Mouse (Mus musculus) c-Kit-positive CD71-positive TER-119-positive erythroid progenitor cells, embryonic 14.5 days (primary cell): ENCODE data around the gene Rrp1b.
A peak's percentile ranks its signal among the peaks of the same experiment; 100 is the strongest.
"Not testable (repeated sequence)": the region's sequence is repeated elsewhere in the genome, so short reads cannot be mapped to it uniquely, and the experiment has no call there.

Experiments
- DNase-seq: peaks from one replicate; pipeline ENCODE4 v3.0.0-alpha.2; 2013; ENCODE audit warnings: low spot score

The Rrp1b gene

GRCm38 (mm10) chr17:32091364-32092240 is 55.7 kb downstream of the Rrp1b start:
- peak; percentile 90 for DNase-seq

DNA sequence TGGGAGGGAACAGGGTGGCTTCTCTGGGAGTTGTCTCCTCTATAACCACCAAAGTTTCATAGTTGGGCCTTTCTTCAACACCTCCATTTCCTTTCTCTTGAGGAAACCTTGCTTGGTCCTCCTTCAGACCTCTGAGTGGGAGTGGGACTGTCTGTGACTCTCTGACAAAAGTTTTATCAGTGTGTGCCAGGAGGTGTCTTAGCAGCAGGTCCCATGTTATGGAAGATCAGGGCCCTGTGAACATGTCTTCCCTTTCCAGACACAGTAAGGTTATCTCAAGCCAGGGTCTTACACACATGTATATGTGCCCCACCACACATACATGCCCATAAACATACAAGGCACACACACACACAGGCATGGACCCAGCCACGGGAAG is 56.3 kb downstream of the Rrp1b start:
- DNase-seq, result peak; percentile 75

- DNase-seq, result no peak
These were observed 57.0 kb downstream of the Rrp1b start for GRCm38 (mm10) chr17:32092895-32093294.

- no peak for DNase-seq
These were observed 61.8 kb downstream of the Rrp1b start for GRCm38 (mm10) chr17:32097676-32098075.

GRCm38 (mm10) chr17:32098905-32099304 is 63.0 kb downstream of the Rrp1b start:
- DNase-seq, result not testable (repeated sequence)

DNA sequence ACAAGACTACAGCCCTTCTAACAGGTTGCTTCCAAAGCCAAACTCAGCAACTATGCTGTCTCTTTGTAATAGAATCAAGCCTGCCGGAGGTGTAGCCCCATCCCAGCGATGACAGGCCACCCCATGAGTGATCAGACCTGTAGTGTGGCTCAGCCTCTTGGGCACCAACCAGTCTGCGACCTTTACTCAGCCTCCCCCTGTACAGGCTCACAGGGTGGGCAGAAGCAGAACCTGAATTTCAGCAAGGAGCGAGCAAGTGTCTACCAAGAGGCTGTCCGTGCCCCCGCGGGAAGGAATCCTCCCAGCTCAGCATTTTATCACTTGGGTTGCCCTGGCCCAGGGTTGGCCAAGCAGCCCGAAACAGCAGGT is 63.7 kb downstream of the Rrp1b start:
- DNase-seq, result no peak

DNA sequence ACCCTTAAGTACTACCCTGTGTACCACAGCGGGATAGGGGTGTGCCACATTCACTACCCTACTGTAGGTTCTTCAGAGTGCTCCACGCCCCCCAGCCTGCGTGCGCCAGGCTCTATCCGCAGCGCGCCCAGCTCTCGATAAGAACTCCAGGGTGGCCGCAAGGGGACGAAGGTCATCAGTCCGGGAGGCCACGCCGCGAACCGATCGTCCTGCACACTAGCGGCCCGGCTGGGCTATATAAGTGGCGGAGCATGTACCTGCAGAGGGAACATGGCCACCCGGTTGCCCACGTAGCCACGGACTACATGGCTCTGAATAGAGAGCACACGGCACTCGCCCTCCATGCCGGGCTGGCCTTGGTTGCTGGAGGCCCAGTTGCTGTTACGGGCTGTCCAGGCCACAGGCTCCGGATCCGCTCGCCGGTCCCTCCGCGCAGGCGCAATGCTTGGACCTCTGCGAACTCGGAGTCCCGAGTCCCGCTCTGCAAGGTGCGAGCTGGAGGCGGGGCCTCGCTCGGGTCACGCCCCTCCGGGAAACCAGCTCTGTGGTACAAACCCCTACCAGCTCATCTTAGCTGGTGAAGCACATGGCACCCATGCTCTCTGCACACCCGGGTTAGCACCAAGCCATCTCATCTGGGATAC is 64.2 kb downstream of the Rrp1b start:
- no peak for DNase-seq

DNA sequence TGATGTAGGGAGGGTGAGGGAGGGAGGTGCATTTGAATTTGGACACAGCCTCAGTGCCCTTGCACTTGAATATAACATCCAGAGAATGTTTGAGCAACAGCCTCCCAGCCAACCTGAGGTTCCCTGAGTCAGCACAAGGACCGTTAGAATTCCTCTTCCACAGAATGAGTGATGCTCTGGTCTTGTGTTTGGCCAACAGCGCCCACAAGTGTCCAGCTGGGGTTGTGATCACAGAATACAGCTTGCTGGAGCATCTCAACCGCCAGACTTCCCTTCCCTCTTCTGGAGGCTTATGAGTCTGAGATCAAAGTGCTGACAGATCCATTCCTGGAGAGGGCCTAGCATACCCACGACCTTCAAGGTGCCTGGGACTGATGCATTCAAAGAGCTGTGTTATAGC is 67.2 kb downstream of the Rrp1b start:
- no peak for DNase-seq

GRCm38 (mm10) chr17:32106358-32106757 is 70.5 kb downstream of the Rrp1b start:
- no peak for DNase-seq

- no peak for DNase-seq
These were observed 72.0 kb downstream of the Rrp1b start for GRCm38 (mm10) chr17:32107877-32108276.

GRCm38 (mm10) chr17:32108320-32109011 is 72.6 kb downstream of the Rrp1b start:
- peak; percentile 84 for DNase-seq

- DNase-seq, result no peak
These were observed 73.5 kb downstream of the Rrp1b start for GRCm38 (mm10) chr17:32109201-32109940.

DNA sequence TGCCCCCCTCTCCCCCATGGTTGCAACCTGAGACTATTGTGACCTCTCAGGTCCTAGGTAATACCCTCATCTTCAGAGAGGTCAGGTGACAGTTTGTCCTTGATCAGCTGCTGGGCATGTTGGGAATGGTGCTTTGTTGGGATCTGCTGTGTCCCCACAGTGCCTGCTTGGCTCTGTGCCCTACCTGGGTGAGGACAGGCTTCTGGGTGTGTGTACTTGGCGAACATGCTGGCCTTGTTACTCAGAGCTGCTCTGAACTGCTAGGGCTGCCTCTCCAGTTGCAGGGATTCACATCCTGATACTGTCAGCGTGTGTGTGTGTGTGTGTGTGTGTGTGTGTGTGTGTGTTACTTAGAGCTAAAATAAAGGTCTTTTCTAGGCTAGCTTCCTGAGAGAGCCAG is 74.5 kb downstream of the Rrp1b start:
- no peak for DNase-seq

- no peak for DNase-seq
These were observed 75.3 kb downstream of the Rrp1b start for GRCm38 (mm10) chr17:32110980-32111780.
